ENCODE assay signal across 14 mouse cellular contexts in genomic region chr9:73184908-73185307, GRCm38 (mm10).
DNase-seq lines count a peak whose midpoint lies in the region; TF ChIP-seq lines count a peak whose summit lies in the region.
"Had no signal": no experiment of that assay in that cellular context is flagged by ENCODE, and none has a peak within 500 bp of the region (broad histone marks: within the 10 kb centered on the region; RNA-seq: fewer than 3 reads in every experiment).

No protein-coding gene starts in this region.

- intact Hi-C loops in left cerebral cortex, adult 2 months (cut with DNase I), result no loop called here
- intact Hi-C loops in left cerebral cortex, postnatal 25 days (cut with DNase I), result no loop called here

- peak; percentile 21 for DNase-seq in embryo, embryonic 10.5 days (ENCODE audit: low spot score)
- no peak for DNase-seq in embryo, embryonic 11 days
- no peak for DNase-seq in left cerebral cortex, adult 2 months (ENCODE audit: extremely low spot score in 1 of 2, low spot score in 2 of 2)
- no peak for DNase-seq in left cerebral cortex, postnatal 25 days (ENCODE audit: low spot score in 2 of 2)
- DNase-seq in thymus, postnatal 4 days, result peak; percentile 13
- no peak for DNase-seq in thymus, postnatal 25 days
- DNase-seq in Muller cell, postnatal 12 days (ENCODE audit: inconsistent ontology term), result no peak
- no peak for DNase-seq in urinary bladder, postnatal 36 days (ENCODE audit: low spot score in 2 of 2)
- DNase-seq: cerebellum, postnatal 14 days; kidney, postnatal 10 days had no signal

- H3K27ac ChIP-seq in left cerebral cortex, adult 2 months, result no peak overlapping the region
- H3K27ac ChIP-seq: embryonic facial prominence, embryonic 13.5 days; forebrain, embryonic 10.5 days; limb, embryonic 10.5 days; lung, embryonic 15.5 days had no signal

- no peak overlapping the region for H3K4me3 ChIP-seq in left cerebral cortex, adult 2 months
- H3K4me3 ChIP-seq: embryonic facial prominence, embryonic 13.5 days; forebrain, embryonic 10.5 days; limb, embryonic 10.5 days; lung, embryonic 15.5 days had no signal

- peak; percentile 31 for TF ChIP-seq CTCF in left cerebral cortex, adult 2 months (IDR thresholded peaks at IDR 0.05)

Comparison
In these comparisons a context has a peak if more than half of its experiments do, and no peak if none do; other contexts are left out.
1. DNase-seq: peak in embryo, embryonic 10.5 days (single experiment) and thymus, postnatal 4 days (single experiment); none in embryo, embryonic 11 days (single experiment), left cerebral cortex, adult 2 months (0 of 2), left cerebral cortex, postnatal 25 days (0 of 2), thymus, postnatal 25 days (single experiment), Muller cell, postnatal 12 days (single experiment) and urinary bladder, postnatal 36 days (0 of 2).